Mouse (Mus musculus) MEL (cell line): Measurements from ENCODE around the gene Hnrnpu.

Experiments
- CTCF ChIP-seq, 3 experiments: IDR thresholded peaks in 2 of 3; conservative IDR thresholded peaks in 1 of 3; 2 replicates each; pipeline ENCODE4 v1.5.1; 2011 to 2012; ENCODE audit warnings: low read length in 3 of 3, low read depth in 2 of 3, mild to moderate bottlenecking in 2 of 3, improper control_type of control experiment in 1 of 3, inconsistent platforms in 1 of 3, mixed read lengths in 1 of 3, moderate library complexity in 1 of 3; ENCODE audit not compliant: control insufficient read depth in 1 of 3, insufficient read depth in 1 of 3, poor library complexity in 1 of 3, severe bottlenecking in 1 of 3
- ETS1 ChIP-seq: IDR thresholded peaks from 2 replicates; pipeline ENCODE4 v1.6.1; 2012; ENCODE audit warnings: low read depth, mild to moderate bottlenecking, inconsistent platforms, low read length, improper control_type of control experiment, moderate library complexity
- JUND ChIP-seq: IDR thresholded peaks from 2 replicates; pipeline ENCODE4 v1.6.1; 2011; ENCODE audit warnings: low read depth, mild to moderate bottlenecking, improper control_type of control experiment, low read length
- MAFK ChIP-seq: IDR thresholded peaks from 2 replicates; pipeline ENCODE4 v1.6.1; 2011; ENCODE audit warnings: low read depth, mild to moderate bottlenecking, low read length, improper control_type of control experiment, borderline replicate concordance
- MYB ChIP-seq: IDR thresholded peaks from 2 replicates; pipeline ENCODE4 v1.6.1; 2011; ENCODE audit warnings: mild to moderate bottlenecking, low read depth, low read length, improper control_type of control experiment
- NELFE ChIP-seq: IDR thresholded peaks from 2 replicates; pipeline ENCODE4 v1.6.1; 2011; ENCODE audit warnings: low read depth, low read length, improper control_type of control experiment
- TAL1 ChIP-seq: IDR thresholded peaks from 2 replicates; pipeline ENCODE4 v1.6.1; 2012; ENCODE audit warnings: mild to moderate bottlenecking, inconsistent platforms, low read length, moderate library complexity, mixed read lengths
- USF1 ChIP-seq: IDR thresholded peaks from 2 replicates; pipeline ENCODE4 v1.6.1; 2014; ENCODE audit warnings: low read depth, mild to moderate bottlenecking, inconsistent platforms, low read length, improper control_type of control experiment, moderate library complexity

GRCm38 (mm10) chr1:178375381-178375780 is 37.8 kb upstream of the Hnrnpu start:
- TF ChIP-seq NELFE (no peak), JUND (no peak), MYB (no peak), CTCF (IDR thresholded peaks at IDR 0.05 in 2 of 3, conservative IDR thresholded peaks at IDR 0.05 in 1 of 3; ENCODE audit: control insufficient read depth in 1 of 3, insufficient read depth in 1 of 3, low read depth in 2 of 3, low read length in 3 of 3, poor library complexity in 1 of 3, severe bottlenecking in 1 of 3) (no peak), TAL1 (no peak), ETS1 (no peak), USF1 (no peak), MAFK (no peak)
